10 mouse cellular contexts compared by ENCODE assay signal in the genomic region with DNA sequence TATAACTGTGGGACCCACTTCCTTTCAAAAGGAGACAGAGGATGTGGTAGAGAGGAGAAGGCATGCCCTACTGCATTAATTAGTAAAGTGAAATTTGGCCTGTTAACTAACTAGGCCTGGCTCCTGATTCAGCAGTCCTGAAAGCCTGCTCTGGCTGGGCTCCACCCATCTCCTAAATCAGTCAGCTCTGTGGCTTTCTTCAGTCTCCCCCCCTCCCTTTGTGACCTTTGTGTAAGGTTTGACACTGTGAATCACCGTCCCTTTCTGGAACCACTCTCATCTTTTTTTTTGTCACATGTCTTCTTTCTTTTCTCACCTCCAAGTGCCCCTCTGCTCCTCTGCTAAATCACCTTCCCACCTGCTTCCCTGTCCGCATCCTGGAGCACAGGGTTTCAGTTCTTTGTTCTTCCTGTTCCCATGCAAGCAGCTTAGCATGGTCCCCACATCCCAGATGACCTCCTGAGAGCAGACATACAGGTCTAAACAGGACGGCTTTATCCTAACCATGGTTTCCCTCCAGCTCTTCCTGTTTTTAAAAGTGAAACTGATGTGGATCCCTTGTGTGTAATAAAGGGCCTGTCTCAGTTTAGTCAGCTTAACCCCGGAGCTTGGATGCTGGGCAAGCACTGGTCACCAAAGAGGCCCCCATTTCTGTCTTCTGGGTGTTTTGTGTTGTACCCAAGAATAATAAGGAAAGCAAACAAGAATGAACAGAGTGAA. TPM values are rescaled to one million over a fixed set of nuclear protein-coding genes. Genes with fewer than 3 reads are reported as not detected.
DNase-seq lines count a peak whose midpoint lies in the region; ATAC-seq and TF ChIP-seq lines count a peak whose summit lies in the region.
"Had no signal": no experiment of that assay in that cellular context is flagged by ENCODE, and none has a peak within 500 bp of the region (broad histone marks: within the 10 kb centered on the region; RNA-seq: fewer than 3 reads in every experiment).

No protein-coding gene starts in this region.

- no peak for TF ChIP-seq CTCF in thymus, adult 2 months (IDR thresholded peaks at IDR 0.05; ENCODE audit: borderline replicate concordance, control insufficient read depth, extremely low read depth, insufficient read depth, low read length, poor library complexity)

- DNase-seq in adrenal gland, adult 2 months: peak; percentile 66
- no peak for DNase-seq in adrenal gland, adult 18-20 months (ENCODE audit: low spot score in 2 of 2)
- DNase-seq in thymus, adult 2 months: no peak
- DNase-seq in thymus, adult 18-20 months: no peak
- peak; percentile 37 for DNase-seq in kidney, postnatal 14 days
- peak; percentile 36 for DNase-seq in thymus, postnatal 4 days
- no peak for DNase-seq in ovary, postnatal 14 days (ENCODE audit: low spot score)

- peaks cover 20% of the 10 kb centered on the region for H3K4me1 ChIP-seq in thymus, adult 2 months (replicated peaks; ENCODE audit: control insufficient read depth, insufficient read depth, low read length)
- H3K4me1 ChIP-seq in hindbrain, embryonic 12.5 days: no peaks in the 10 kb centered on the region
- H3K4me1 ChIP-seq: heart, embryonic 12.5 days; limb, embryonic 15.5 days had no signal

- H3K4me3 ChIP-seq in thymus, adult 2 months (ENCODE audit: control insufficient read depth, insufficient read depth, low read length): no peak overlapping the region
- no peak overlapping the region for H3K4me3 ChIP-seq in hindbrain, embryonic 12.5 days
- H3K4me3 ChIP-seq: heart, embryonic 12.5 days; limb, embryonic 15.5 days had no signal

- no peak for TF ChIP-seq POLR2A in thymus, adult 2 months (IDR thresholded peaks at IDR 0.05; ENCODE audit: control insufficient read depth, extremely low read depth, insufficient read depth, low read length, poor library complexity)

- H3K36me3 ChIP-seq in thymus, adult 2 months (ENCODE audit: control insufficient read depth, insufficient read depth, low read length): no peaks in the 10 kb centered on the region
- no peaks in the 10 kb centered on the region for H3K36me3 ChIP-seq in hindbrain, embryonic 12.5 days
- H3K36me3 ChIP-seq: heart, embryonic 12.5 days had no signal

- H3K9ac ChIP-seq in hindbrain, embryonic 12.5 days: no peak overlapping the region
- H3K9ac ChIP-seq: heart, embryonic 12.5 days; limb, embryonic 15.5 days had no signal

- H3K27me3 ChIP-seq in thymus, adult 2 months (ENCODE audit: control insufficient read depth, insufficient read depth, low read length): no peaks in the 10 kb centered on the region
- no peaks in the 10 kb centered on the region for H3K27me3 ChIP-seq in hindbrain, embryonic 12.5 days
- H3K27me3 ChIP-seq: heart, embryonic 12.5 days; limb, embryonic 15.5 days had no signal

- H3K27ac ChIP-seq in thymus, adult 2 months (ENCODE audit: control insufficient read depth, insufficient read depth, low read length): peak overlapping the region; percentile 61; the same call in 1 of the 2 replicates
- no peak overlapping the region for H3K27ac ChIP-seq in hindbrain, embryonic 12.5 days
- H3K27ac ChIP-seq: limb, embryonic 15.5 days had no signal

- no peaks in the 10 kb centered on the region for H3K9me3 ChIP-seq in hindbrain, embryonic 12.5 days (replicated peaks)
- H3K9me3 ChIP-seq: heart, embryonic 12.5 days; limb, embryonic 15.5 days had no signal

- H3K4me2 ChIP-seq in hindbrain, embryonic 12.5 days (replicated peaks): no peak overlapping the region
- H3K4me2 ChIP-seq: heart, embryonic 12.5 days; limb, embryonic 15.5 days had no signal

- WGBS in thymus, adult 2 months: 16% methylated on average over 4 of the region's 4 CpGs
- WGBS in hindbrain, embryonic 12.5 days: 52% methylated on average over 4 of the region's 4 CpGs

- ATAC-seq in hindbrain, embryonic 12.5 days (ENCODE audit: low FRiP score): no peak

RNA-seq across cellular contexts. Expression of gene Cdkl3, which starts 42.6 kb away (rescaled TPM):
- total RNA-seq in adrenal gland, adult 2 months (2021): 1 to 10 TPM; 3.7 to 4.3 TPM
- 1.1 TPM in 2 replicates for polyA plus RNA-seq in adrenal gland, adult 2 months (2012; rRNA removed)
- 1 to 10 TPM; 3.5 to 7.0 TPM for total RNA-seq in adrenal gland, adult 18-20 months (2021)
- polyA plus RNA-seq in thymus, adult 2 months (2012; rRNA removed): 3.1 and 3.4 TPM in 2 replicates
- polyA plus RNA-seq in hindbrain, embryonic 12.5 days (2016; fragmentation: Nextera tagmentation; extraction: Ambion mirVana): 17.4 and 17.5 TPM in 2 replicates

RNA-seq across cellular contexts. Expression of gene Ube2b, which starts 46.0 kb away (rescaled TPM):
- 100 to 1,000 TPM; 133 to 196 TPM for total RNA-seq in adrenal gland, adult 2 months (2021)
- 30.9 and 43.4 TPM in 2 replicates for polyA plus RNA-seq in adrenal gland, adult 2 months (2012; rRNA removed)
- 100 to 1,000 TPM; 154 to 164 TPM for total RNA-seq in adrenal gland, adult 18-20 months (2021)
- polyA plus RNA-seq in thymus, adult 2 months (2012; rRNA removed): 63.9 and 72.5 TPM in 2 replicates
- polyA plus RNA-seq in hindbrain, embryonic 12.5 days (2016; fragmentation: Nextera tagmentation; extraction: Ambion mirVana): 228 and 245 TPM in 2 replicates

RNA-seq across cellular contexts. Expression of gene Ppp2ca, which starts 51.9 kb away (rescaled TPM):
- 10 to 100 TPM; 69.0 to 90.8 TPM for total RNA-seq in adrenal gland, adult 2 months (2021)
- polyA plus RNA-seq in adrenal gland, adult 2 months (2012; rRNA removed): 17.5 and 19.2 TPM in 2 replicates
- total RNA-seq in adrenal gland, adult 18-20 months (2021): 10 to 100 TPM; 79.8 to 87.8 TPM
- polyA plus RNA-seq in thymus, adult 2 months (2012; rRNA removed): 51.0 and 54.7 TPM in 2 replicates
- polyA plus RNA-seq in hindbrain, embryonic 12.5 days (2016; fragmentation: Nextera tagmentation; extraction: Ambion mirVana): 123 and 126 TPM in 2 replicates

Comparison
In these comparisons a context has a peak if more than half of its experiments do, and no peak if none do; other contexts are left out.
1. DNase-seq: peak in adrenal gland, adult 2 months (single experiment), kidney, postnatal 14 days (single experiment) and thymus, postnatal 4 days (single experiment); none in adrenal gland, adult 18-20 months (0 of 2), thymus, adult 2 months (single experiment), thymus, adult 18-20 months (0 of 2) and ovary, postnatal 14 days (single experiment).